Mouse (Mus musculus) ovary, postnatal 14 days (tissue): ENCODE measurements around the gene Lhx5.

Source experiments
- DNase-seq: peaks from one replicate; pipeline ENCODE4 v3.0.0; 2022; ENCODE audit warnings: low spot score

Gene Lhx5

GRCm38 (mm10) chr5:120465062-120465461 lies 33.6 kb downstream of the Lhx5 start:
- DNase-seq, result peak; percentile 31

DNA sequence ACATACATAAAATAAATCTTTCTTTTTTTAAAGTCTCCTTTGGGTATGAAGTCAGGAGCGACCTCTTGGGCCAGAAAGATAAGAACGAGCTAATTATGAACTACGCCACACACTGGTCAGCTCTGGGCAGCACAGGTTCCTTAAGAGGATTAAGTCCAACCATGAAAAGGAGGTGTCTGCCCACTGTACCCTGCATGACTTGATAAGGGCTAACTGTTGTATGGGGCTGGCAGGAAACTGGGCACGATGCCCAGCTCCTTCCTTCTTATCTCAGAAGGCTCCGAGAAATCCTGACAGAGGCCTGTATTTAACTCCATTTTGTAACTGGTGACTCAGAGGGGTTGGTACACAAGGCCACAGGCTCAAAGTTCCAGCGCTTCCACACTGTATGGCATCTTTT lies 34.4 kb downstream of the Lhx5 start:
- DNase-seq, result no peak

- peak; percentile 28 for DNase-seq
These were observed 35.5 kb downstream of the Lhx5 start for GRCm38 (mm10) chr5:120467026-120467425.

DNA sequence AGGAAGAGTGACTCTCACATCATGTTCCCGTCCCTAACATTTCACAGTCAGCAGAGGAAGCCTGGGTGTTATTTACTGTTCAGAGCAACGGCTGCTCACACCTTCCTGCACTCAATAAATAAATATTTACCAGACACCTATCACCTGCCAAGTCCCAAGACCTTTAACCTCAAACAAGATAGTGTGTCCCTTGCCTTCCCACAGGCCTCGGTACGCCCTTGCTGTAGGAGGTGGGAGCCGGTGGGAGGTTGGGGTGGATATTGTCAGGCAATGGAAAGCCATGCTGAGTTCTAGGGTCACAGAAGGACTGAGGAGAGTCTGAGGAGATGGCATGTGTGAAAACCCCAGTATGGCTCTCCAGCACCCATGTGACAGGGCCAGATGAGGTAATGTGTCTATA lies 36.8 kb downstream of the Lhx5 start:
- no peak for DNase-seq

- DNase-seq, result no peak
These were observed 37.3 kb downstream of the Lhx5 start for GRCm38 (mm10) chr5:120468830-120469229.

DNA sequence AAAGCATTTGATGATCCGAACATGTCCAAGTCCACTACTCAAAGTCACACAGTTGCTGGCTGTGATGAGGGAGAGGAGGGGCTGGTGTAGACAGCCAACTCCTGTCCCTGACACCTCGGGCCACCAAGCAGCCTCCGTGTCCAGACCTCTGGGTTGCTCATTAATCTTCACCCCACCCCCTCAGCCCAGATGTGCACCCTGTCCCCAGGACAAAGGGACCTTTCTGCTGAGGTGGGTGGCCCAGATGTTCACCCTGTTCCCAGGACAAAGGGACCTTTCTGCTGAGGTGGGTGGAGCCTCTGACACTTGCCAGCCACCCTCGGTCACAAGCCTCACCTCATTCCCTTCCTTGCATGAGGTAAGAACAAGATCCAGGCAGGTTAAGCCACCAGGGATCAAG lies 40.0 kb downstream of the Lhx5 start:
- DNase-seq, result no peak

DNA sequence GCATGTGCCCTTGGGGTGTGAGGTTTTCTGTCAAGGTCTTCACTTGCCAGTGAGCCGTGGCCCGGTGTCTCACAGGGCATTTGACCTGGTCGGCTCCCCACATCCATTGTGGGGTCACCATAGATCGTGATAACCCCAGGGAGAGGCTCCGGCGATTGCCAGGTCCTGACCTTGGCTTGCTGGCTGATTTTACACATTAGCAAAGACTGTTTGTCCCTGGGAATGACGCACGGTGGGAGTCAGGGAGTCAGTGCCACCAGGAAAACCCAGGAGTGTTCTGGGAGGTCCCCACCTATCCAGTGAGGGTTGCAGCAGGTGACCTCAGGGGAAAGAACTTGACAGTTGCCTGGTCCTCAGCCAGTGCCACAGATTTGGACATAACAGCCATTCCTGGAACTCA lies 41.3 kb downstream of the Lhx5 start, which contains the start of gene Sdsl:
Sdsl (minus strand) TSS at position 41 of the 400 bp plus-strand sequence.
- DNase-seq, result no peak

- no peak for DNase-seq
These were observed 41.9 kb downstream of the Lhx5 start for GRCm38 (mm10) chr5:120473361-120473760.

- no peak for DNase-seq
These were observed 44.4 kb downstream of the Lhx5 start for GRCm38 (mm10) chr5:120475861-120476260.

GRCm38 (mm10) chr5:120476296-120476695 lies 44.8 kb downstream of the Lhx5 start, which contains the start of gene Sds:
Sds (plus strand) TSS chr5:120476526.
- no peak for DNase-seq

DNA sequence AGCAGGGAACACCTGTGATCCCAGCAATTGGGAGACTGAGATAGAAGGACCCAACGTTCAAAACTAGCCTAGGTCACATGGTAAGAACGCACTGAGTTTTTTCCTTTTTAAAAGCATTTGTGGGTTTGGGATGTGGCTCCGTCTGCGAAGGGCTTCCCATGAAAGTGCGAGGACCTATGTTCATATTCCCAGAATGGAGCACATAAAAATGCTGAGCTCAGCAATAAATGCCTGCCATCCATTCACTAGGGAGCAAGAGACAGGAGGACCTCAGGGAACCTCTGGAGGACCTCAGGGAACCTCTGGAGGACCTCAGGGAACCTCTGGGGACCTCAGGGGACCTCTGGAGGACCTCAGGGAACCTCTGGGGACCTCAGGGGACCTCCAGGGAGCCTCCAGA lies 46.5 kb downstream of the Lhx5 start:
- DNase-seq, result no peak

- DNase-seq, result no peak
These were observed 48.0 kb downstream of the Lhx5 start for GRCm38 (mm10) chr5:120479538-120479937.

DNA sequence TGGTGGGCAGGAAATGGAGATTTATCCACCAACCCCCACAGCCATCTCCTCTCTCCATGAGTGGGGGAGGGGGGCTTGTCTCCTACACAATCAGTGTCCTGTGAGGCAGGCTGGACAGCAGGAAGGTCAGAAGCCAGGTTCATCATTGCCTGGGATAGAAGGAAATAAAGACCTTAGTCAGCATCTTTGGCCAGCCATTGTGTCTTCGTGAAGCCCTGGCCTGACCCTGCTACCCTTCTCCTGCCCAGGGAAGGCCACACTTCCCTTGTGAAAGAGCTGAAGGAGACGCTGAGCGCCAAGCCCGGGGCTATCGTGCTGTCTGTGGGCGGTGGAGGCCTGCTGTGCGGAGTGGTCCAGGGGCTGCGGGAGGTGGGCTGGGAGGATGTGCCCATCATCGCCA lies 49.7 kb downstream of the Lhx5 start:
- DNase-seq, result no peak

GRCm38 (mm10) chr5:120483399-120483798 lies 51.9 kb downstream of the Lhx5 start:
- no peak for DNase-seq

GRCm38 (mm10) chr5:120487844-120488243 lies 56.3 kb downstream of the Lhx5 start:
- DNase-seq, result no peak

DNA sequence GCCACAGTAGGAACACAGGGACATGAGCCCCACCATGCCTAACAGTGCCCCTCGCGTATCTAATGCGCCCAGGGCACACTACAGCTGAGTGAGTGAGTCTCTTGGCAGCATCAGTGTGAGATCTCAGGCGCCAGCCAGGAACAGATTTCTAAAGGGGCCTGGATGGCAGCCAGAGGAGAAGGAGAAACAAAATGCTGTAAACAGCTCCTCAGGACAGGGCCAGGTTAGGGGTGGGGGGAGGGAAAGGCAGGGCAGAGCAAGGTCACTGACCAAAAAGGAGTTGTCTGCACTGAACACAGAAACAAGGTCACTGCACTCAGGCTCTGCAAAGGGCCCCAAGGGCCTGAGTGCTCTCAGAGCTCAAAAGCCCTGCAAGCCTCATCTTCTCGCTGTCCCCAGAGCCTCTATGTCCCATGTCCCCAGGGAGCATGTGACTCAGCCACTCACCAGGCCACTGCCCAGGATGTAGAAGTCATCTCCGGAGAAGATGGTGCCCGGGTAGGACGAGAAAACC lies 59.2 kb downstream of the Lhx5 start:
- DNase-seq, result no peak
